Mouse (Mus musculus): Measurements from ENCODE around the gene Hist1h4b.

- TF ChIP-seq CTCF (IDR thresholded peaks at IDR 0.05; ENCODE audit: control insufficient read depth, insufficient read depth, insufficient read length) (no peak), USF1 (IDR thresholded peaks at IDR 0.05; ENCODE audit: low read depth) (no peak), MAX (IDR thresholded peaks at IDR 0.05) (no peak), MYOD1 (IDR thresholded peaks at IDR 0.05; ENCODE audit: control insufficient read depth, insufficient read length, low read depth) (no peak), CEBPB (IDR thresholded peaks at IDR 0.05; ENCODE audit: low read depth) (no peak), MYOG (IDR thresholded peaks at IDR 0.05; ENCODE audit: control insufficient read depth, extremely low read depth, insufficient read length) (no peak)
These were observed 8.3 kb downstream of the Hist1h4b start for GRCm38 (mm10) chr13:23765172-23765513.

Data from C2C12 (cell line).